ENCODE assay signal across 22 mouse cellular contexts in genomic region chr14:71194219-71194618, GRCm38 (mm10).
"Had no signal": no experiment of that assay in that cellular context is flagged by ENCODE, and none has a peak within 500 bp of the region (broad histone marks: within the 10 kb centered on the region; RNA-seq: fewer than 3 reads in every experiment).

No protein-coding gene starts in this region.

- ATAC-seq: forebrain, embryonic 13.5 days; forebrain, embryonic 14.5 days; forebrain, embryonic 15.5 days; forebrain, embryonic 16.5 days; forebrain, postnatal 0 days had no signal

- DNase-seq: cerebellum, adult 2 months; cerebellum, adult 8-10 months; cerebellum, adult 9-10 months; cerebellum, adult 9-11 months; cerebellum, postnatal 10 days; cerebellum, postnatal 14 days; cerebellum, postnatal 25 days; cerebellum, postnatal 36 days; embryo, embryonic 11 days; forebrain, postnatal 0 days; gastrocnemius, adult 2 months; gastrocnemius, postnatal 10 days; gastrocnemius, postnatal 14 days; gastrocnemius, postnatal 25 days; gastrocnemius, postnatal 36 days; heart, adult 11 months; heart, adult 18-20 months; heart, adult 2 months had no signal
